Mouse (Mus musculus) layer of hippocampus, postnatal 14 days (tissue): Measurements from ENCODE around the gene Gm5134. TPM values are rescaled to one million over a fixed set of nuclear protein-coding genes. Genes with fewer than 3 reads are reported as not detected.
A peak's percentile ranks its signal among the peaks of the same experiment; 100 is the strongest.

ENCODE experiments used
- DNase-seq, 2 experiments: peaks; one replicate each; pipeline ENCODE4 v3.0.0; 2021 to 2022; ENCODE audit warnings: low spot score in 2 of 2, mixed read lengths in 1 of 2
- total RNA-seq, 2 experiments: library from RNA; stranded (reverse); gene quantifications; 2 replicates each; pipeline ENCODE4 v1.2.3; 2021

The Gm5134 gene
- total RNA-seq, 2 experiments from 2014 or later = not detected

- peak; percentile 9 to 30 for DNase-seq
These were observed 40.4 kb downstream of the Gm5134 start for GRCm38 (mm10) chr10:75994531-75995210.

- DNase-seq = no peak
These were observed 41.1 kb downstream of the Gm5134 start for GRCm38 (mm10) chr10:75995463-75995862.

- no peak for DNase-seq
These were observed 42.0 kb downstream of the Gm5134 start for GRCm38 (mm10) chr10:75996315-75996714.

- no peak for DNase-seq
These were observed 46.8 kb downstream of the Gm5134 start for GRCm38 (mm10) chr10:76001160-76001559.

- DNase-seq = no peak
These were observed 47.8 kb downstream of the Gm5134 start for GRCm38 (mm10) chr10:76002101-76002521.

- DNase-seq = no peak
These were observed 48.3 kb downstream of the Gm5134 start for GRCm38 (mm10) chr10:76002615-76003014.

DNA sequence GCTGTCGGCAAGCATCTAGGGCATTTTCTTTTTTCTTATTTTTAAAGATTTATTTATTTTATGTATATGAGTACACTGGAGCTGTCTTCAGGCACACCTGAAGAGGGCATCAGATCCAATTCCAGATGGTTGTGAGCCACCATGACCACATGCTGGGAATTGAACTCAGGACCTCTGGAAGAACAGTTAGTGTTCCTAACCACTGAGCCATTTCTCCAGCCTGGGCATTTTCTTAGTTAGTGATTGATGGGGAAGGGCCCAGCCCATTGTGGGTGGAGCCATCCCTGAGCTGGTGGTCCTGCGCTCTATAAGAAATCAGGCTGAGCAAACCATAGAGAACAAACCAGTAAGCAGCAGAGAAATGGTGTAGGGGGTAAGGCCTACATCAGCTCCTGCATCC, 48.9 kb downstream of the Gm5134 start:
- DNase-seq = no peak

DNA sequence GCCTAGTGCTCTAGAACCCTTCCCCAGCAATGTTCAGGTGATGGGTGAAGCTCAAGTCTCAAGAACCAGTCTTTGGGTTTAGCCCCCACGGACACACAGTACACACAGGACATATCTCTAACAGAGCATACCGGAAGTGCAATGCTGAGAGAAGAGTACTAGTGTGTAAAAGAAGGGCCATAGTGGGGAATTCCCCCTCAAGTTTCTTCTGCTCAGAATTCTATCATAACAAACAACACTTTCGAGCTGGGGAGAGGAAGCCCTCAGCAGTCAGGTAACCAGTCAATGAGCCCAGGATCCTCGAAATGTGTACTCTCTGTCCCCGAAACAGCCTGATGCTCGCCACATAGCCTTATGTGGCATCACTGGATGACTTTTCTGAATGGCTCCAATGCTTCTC, 52.1 kb downstream of the Gm5134 start:
- DNase-seq = no peak

- DNase-seq = no peak
These were observed 55.5 kb downstream of the Gm5134 start for GRCm38 (mm10) chr10:76009812-76010211.

- no peak for DNase-seq
These were observed 58.6 kb downstream of the Gm5134 start for GRCm38 (mm10) chr10:76012922-76013321.

GRCm38 (mm10) chr10:76016886-76017285, 62.6 kb downstream of the Gm5134 start:
- no peak for DNase-seq

- no peak for DNase-seq
These were observed 67.4 kb downstream of the Gm5134 start for GRCm38 (mm10) chr10:76021728-76022127.

DNA sequence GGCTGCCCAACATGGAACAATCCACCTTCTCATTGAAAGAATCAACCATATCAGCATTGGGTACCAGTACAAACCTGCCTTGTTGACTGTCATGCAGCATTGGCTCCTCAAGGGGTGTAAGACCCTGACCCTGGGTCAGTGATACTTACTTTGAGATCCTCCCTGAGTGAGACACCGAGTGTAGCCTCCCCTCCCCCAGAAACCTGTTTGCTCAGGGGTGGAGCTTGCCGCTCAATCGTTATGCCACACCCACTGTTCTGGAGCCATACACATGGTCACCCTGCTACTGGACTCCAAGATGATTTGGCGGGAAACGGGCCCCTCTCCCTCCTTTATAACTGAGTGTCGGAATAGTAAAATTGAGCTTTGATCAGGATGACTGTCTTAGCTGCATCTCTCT, 69.6 kb downstream of the Gm5134 start:
- DNase-seq = no peak

- no peak for DNase-seq
These were observed 71.3 kb downstream of the Gm5134 start for GRCm38 (mm10) chr10:76025470-76026190.

DNA sequence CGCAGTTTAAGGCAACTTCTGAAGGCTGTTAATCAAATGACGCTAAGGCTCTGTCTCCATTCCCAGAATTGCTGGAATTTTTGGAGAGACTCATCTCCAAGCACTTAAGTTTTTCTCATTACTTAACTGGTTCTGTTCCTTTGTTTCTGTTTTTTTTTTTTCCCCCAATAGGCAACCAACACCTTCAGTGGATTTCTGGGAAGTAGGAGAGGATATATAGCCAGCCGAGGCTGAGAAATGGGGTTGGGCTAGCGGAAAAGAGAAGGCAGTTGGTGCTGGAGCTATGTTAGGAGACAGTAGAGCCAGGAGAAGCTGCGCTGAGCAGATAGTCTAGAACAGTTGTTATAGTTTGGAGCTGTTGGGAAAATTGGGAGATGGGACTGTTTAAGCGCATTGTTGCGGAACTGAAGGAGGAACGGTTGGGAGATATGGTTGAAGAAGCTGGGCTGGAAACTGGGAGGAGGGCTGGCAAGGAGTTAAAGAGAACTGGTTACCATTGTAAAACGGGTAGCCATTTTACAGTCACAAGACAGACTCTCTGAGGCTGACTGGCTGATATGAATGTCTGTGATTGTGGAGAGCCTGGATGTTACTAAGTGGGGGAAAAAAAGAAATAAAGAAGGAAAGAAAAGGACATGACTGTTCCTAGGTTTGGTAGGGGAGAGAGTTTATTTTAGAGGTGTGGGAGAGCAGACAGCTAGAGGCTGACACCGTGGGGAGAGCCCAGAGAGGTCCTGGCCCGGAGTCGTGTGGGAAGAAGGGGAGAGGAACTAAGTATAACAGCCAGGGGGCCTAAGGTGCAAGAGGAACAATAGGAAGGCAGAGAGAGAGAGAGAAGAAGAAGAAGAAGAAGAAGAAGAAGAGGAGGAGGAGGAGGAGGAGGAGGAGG, 73.1 kb downstream of the Gm5134 start:
- DNase-seq = no peak

DNA sequence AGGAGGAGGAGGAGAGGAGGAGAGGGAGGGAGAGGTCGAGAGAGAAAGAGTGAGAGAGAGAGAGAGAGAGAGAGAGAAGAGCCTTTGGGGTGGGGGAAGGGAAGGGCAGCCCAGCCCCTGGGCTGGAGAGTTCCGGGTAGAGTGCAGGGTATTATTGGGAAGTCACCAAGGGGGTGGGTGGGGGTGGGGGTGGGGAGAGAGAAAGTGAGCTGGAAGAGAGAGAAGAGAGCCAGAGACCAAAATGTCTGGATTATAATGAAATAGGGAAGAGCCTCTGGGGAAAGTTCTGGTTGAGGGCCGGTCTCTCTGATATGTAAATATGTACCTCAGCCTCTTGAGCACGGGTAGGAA, 73.7 kb downstream of the Gm5134 start:
- no peak for DNase-seq

DNA sequence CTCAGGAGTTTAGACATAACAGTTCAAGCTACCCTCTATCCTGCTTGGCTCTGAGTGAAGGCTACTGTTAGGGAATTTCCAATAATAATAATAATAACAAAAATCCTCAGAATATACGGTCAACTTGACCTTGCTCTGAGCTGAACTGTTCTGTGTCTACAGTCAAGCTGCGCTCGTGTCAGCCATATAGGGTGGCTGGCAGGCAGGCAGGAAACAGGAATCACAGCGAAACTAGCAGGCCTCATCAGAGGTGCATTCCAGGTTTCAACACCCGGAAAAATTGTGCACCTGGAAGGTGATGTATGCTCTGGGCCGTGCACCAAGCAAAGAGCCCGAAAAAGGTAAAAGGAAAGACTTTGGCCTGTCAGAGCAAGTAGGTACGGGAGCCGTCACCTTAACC, 74.1 kb downstream of the Gm5134 start:
- DNase-seq = no peak

DNA sequence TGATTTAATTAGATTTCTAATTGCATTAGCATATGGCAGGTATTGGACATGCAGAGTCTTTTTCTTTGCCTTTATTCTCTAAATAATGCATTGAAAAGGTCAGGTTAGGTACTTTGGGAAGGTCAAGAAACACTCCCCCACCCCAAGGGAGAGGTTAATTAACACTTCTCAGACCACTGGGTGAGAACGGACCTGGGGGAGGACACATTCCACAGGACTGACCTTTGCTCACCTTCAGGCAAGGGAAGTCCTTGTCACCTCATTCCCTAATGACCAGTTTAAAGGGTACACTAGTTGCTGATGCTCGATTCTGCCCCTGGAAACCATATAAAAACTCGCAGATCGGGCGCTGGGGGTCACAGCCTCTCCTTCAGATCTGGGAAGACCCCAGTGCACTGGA, 75.0 kb downstream of the Gm5134 start:
- DNase-seq = no peak

DNA sequence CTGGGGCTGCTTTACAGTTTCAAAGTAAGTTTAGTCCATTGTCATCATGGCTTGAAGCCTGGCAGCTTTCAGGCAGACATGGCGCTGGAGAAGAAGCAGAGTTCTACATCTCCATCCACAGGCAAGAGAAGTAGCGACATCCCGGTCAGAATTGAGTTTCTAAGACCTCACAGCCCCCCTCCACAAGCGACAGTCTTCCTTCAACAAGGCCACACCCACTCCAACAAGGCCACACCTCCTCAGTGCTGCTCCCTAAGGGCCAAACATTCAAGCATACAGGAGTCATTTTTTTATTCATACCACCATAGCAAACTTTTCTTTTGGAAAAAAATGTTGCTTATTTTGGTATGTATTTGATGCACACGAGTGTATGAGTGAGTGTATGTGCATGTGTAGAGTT, 76.2 kb downstream of the Gm5134 start:
- no peak for DNase-seq

- peak in 1 of 2 experiments; percentile 12 for DNase-seq
These were observed 77.4 kb downstream of the Gm5134 start for GRCm38 (mm10) chr10:76031511-76032401.
